Mouse (Mus musculus): Measurements from ENCODE around the gene Tpd52l2.

The Tpd52l2 gene

GRCm38 (mm10) chr2:181537444-181538047 lies 40.6 kb downstream of the Tpd52l2 start:
- no peak for DNase-seq (ENCODE audit: low read depth, low spot score)

DNA sequence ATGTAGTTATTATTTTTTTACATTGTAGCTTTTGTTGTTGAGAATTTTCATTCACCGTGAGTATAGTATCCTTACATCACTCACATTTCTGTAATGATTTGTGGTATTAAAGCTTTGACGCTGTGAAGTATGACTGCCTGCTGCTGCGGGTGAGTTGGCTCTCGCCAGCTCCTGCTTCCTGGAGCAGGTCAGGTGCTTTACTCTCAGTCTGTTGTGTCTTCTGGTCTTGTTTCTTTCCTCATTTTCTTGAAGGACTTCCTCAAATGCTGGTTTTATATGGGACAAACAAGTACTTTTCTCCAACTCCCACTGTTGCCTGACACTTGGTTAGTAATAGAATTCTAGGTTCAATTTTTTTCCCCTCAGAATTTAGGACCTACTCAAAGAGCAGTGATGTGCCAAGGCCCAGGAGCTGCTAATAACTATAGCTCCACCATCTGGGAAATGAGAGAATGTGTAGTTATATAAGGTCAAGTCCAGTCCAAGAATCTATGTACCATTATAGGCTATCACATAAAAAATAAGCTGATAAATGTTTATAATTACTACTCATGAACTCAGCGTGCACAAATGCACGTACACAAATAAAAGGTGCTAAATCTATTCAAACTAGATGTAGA lies 44.9 kb downstream of the Tpd52l2 start:
- no peak for DNase-seq (ENCODE audit: low read depth, low spot score)

DNA sequence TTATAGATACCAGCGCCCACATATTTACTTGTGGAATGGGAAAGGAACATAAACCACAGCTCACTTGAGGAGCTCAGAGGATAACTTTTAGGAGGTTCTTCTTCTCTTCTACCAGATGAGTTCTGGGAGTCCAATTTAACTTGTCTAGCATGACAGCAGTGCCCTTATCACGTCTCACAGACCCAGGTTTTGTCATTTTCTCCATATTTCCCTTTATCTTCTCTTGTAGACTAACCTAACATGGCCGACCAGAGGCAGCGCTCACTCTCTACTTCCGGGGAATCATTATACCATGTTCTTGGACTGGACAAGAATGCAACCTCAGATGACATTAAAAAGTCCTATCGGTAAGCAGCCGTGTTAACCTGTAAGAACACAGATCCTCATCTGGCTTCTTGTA lies 49.2 kb downstream of the Tpd52l2 start:
- no peak for DNase-seq (ENCODE audit: low read depth, low spot score)

DNA sequence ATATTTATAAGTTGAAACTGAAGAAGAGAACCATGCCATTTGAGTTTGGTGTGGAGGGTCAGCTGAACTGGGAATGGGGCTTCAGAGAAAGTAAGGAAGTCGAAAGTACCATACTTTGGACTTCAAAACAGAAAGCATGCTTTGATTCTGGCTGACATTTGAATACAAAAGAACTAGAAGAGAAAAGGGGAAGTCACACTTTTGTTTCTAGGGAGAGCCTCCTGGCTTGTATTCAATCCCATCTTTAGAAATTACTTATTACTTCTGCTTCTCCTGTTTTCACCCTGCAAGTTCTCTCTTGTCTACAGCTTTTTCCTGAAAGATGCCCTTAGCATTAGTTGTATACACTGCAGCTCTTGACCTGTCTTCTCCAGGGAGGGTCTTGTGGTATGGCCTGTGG lies 51.3 kb downstream of the Tpd52l2 start:
- no peak for DNase-seq (ENCODE audit: low read depth, low spot score)

DNA sequence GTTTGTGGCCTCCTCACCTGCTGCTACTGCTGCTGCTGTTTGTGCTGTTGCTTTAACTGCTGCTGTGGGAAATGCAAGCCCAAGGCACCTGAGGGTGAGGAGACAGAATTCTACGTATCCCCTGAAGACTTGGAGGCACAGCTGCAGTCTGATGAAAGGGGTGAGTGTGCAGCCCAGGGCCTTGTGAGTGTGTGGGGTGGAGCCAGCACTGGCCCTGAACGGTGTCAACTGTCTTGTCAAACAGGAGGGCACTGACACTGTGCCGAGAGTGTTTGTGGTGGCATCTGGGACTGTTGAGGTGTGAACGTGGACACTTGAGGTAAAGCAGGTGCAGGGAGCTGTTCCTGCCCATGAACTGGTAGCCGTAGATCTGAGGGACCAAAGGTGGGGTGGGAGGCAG lies 51.7 kb downstream of the Tpd52l2 start:
- no peak for DNase-seq (ENCODE audit: low read depth, low spot score)

DNA sequence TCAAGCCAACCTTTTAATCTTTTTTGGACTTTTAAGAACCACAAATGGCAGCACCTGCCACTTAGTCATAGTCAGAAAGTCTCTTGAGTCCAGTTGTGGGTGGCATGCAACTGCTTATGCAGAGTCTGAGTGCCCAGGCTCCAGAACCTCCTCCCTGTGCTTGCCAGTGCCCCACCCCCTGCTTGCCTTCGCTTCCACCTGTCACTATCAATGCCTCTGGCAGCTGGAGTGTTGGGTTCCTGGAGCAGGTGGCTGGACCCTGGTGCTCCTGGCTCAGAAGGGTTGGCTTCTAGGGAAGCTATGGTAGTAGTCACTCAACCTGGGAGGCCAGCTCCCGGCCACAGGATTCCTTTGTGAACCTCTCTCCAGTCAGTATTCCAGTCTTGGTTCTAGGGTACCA lies 53.3 kb downstream of the Tpd52l2 start:
- no peak for DNase-seq (ENCODE audit: low read depth, low spot score)

DNA sequence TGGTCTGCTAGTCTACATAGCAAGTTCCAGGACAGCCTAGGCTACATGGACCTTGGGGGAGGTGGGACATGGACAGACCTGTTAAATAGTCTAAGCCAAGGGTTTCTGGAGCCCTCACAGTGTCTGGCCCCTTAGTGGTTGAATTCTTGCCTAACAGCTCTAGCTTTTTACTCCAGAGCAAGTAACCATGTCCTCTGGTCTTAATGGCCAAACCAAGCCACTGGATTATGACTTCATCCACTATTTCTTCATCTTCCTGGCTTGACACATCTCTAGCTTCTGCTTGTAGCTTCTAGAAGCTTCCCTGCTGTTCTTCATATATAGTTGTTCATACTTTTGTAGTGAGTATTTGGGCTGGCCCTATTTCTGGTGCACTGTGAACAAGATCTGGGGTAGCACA lies 56.8 kb downstream of the Tpd52l2 start:
- DNase-seq (ENCODE audit: low read depth, low spot score), result no peak

DNA sequence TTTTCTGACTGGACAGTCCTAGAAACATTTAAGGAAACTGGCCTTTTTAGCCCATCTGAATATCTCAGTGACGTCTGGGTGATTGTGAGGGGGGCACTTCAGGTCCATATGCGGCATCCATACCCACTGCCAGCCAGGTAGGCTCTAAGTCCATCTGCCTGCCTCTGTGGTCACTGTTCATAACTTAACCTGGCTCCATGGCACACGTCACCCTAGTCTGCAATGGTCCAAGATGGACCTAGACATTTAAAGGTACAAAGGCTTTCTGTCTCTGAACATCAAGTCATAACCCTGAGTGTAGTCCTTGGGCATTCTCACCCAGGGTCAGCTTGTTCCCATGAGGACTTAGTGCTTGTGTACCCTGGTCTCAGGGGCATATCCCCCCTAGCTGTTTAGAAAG lies 70.4 kb downstream of the Tpd52l2 start:
- DNase-seq (ENCODE audit: low read depth, low spot score), result no peak
